Mouse (Mus musculus) layer of hippocampus, adult 18-20 months (tissue): Measurements from ENCODE around the gene Fam221b. TPM values are rescaled to one million over a fixed set of nuclear protein-coding genes. Genes with fewer than 3 reads are reported as not detected.

ENCODE experiments used
- DNase-seq, 2 experiments: peaks; one replicate each; pipeline ENCODE4 v3.0.0; 2022; ENCODE audit warnings: low spot score in 2 of 2
- microRNA-seq, 2 experiments: library from miRNA; unstranded; fragments of <30 nt; microRNA quantifications; one replicate each; pipeline ENCODE4 v1.2.0; 2021
- total RNA-seq, 2 experiments: library from RNA; stranded (reverse); gene quantifications; 2 replicates each; pipeline ENCODE4 v1.2.3; 2021

Fam221b gene
- total RNA-seq, 2 experiments from 2014 or later, result 1.5 to 1.8 TPM

DNA sequence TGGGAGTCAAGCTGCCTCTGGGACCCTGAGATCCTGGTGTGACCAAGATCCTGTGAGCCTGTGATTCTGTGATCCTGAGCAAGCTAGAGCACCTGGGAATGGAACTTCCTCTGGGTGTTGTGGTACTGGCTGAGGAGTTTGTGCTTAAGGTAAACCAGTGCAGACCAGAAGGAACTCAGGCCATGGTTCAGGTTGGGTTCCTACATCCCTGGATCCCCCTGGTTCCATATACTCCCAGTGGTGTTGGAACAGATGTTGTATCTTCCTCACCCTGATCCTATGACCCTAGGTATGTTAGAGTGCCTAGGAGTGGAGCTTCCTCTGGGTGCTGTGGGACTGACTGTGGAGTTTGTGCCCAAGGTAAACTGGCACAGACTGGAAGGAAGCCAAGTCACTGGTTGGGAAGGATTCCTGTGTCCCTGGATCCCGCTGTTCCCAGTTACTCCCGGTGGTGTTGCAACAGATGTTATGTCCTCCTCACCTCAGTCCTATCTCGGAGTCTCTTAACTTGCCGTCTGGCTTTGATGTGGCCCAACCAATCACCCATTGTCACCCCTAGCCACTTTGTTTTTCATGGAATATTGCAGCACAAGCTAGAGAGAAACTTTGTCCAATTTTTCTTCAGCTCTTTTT is 48.7 kb downstream of the Fam221b start:
- DNase-seq, result no peak

DNA sequence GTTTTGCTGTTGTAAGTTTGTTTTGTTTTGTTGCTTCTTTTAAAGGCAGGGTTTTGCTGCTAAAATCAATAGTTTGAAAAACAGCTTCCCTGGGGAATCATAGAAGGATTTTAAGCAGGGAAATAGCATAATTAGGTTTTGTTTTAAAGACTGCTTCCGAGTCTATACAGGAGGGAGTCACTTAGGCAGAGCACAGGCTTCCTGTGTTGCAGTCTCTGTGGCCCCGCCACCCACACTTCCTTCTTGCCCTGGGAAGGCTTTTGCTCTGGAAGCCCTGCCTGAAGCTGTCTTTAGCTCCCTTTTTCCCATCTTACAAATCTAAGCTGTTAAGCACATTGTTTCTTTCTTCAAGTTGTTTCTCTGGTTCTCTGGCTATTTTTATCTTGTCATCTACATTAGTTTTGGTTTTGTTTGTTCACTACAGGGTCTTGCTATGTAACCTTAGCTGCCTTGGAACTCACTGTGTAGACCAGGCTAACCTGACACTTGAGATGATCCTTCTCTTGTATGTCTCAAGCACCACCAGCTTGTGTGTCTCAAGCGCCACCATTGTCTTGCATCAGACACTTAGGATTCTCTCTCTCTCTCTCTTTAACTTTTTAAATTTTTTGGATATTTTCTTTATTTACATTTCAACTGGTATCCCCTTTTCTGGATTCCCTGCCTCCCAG is 55.8 kb downstream of the Fam221b start:
- no peak for DNase-seq

DNA sequence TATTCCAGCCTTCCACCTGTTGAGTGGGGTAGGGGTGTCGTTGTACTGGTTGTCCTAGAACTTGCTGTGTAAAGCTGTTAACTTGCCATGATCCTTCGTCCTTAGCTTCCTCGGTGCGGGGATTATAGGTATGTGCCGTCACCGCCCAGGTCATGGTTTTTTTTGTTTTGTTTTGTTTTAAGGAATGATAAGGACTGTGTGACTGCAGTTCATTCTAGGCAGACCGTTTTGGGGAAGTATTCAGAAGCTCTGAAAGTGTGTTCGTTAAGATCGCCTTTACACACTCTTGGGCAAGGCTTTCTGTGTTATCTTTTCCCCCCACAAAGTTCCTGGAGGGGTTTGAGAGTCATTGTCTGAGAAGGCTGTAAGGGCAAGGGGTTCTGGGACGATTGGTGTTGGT is 56.4 kb downstream of the Fam221b start:
- no peak for DNase-seq

Small RNA genes lying within 50 kb of the gene (microRNA-seq; reads per million reads assigned to microRNA genes)
- 0 reads per million in 2 experiments for gene Gm25262

Other genes with a start within 250 kb of the Fam221b start
- gene Fam166b, start 240.0 kb downstream of the Fam221b start, total RNA-seq, result under 1 TPM; 0.54 to 0.81 TPM
- 10 to 100 TPM; 83.3 to 89.9 TPM for gene Tesk1, start 227.2 kb downstream of the Fam221b start, total RNA-seq
- gene Cd72, start 214.5 kb downstream of the Fam221b start, total RNA-seq, result not detected
- not detected for gene Sit1, start 185.4 kb downstream of the Fam221b start, total RNA-seq
- gene Ccdc107, start 176.2 kb downstream of the Fam221b start, total RNA-seq, result 10 to 100 TPM; 27.7 to 29.3 TPM
- gene Arhgef39, start 169.4 kb downstream of the Fam221b start, total RNA-seq, result not detected
- gene Car9, start 162.2 kb downstream of the Fam221b start, total RNA-seq, result not detected
- 1 to 10 TPM; 4.2 to 4.8 TPM for gene Tpm2, start 145.4 kb downstream of the Fam221b start, total RNA-seq
- gene Creb3, start 106.8 kb downstream of the Fam221b start, total RNA-seq, result 10 to 100 TPM; 67.4 to 74.5 TPM
- gene Tln1, start 106.5 kb downstream of the Fam221b start, total RNA-seq, result 10 to 100 TPM; 35.8 to 42.1 TPM
- 10 to 100 TPM; 43.6 to 48.0 TPM for gene Rgp1, start 90.4 kb downstream of the Fam221b start, total RNA-seq
- gene Gba2, start 90.3 kb downstream of the Fam221b start, total RNA-seq, result 10 to 100 TPM; 58.8 to 65.2 TPM
- gene Msmp, start 84.7 kb downstream of the Fam221b start, total RNA-seq, result not detected
- 10 to 100 TPM; 47.2 to 52.7 TPM for gene Npr2, start 37.2 kb downstream of the Fam221b start, total RNA-seq
- 1 to 10 TPM; 1.4 to 2.3 TPM for gene Spag8, start 15.6 kb downstream of the Fam221b start, total RNA-seq
- gene Hint2, start 12.7 kb downstream of the Fam221b start, total RNA-seq, result 10 to 100 TPM; 31.3 to 36.7 TPM
- gene Tmem8b, start 174 bp downstream of the Fam221b start, total RNA-seq, result 10 to 100 TPM; 68.2 to 72.1 TPM
- gene Olfr70, start 31.7 kb upstream of the Fam221b start, total RNA-seq, result not detected
- gene Olfr71, start 41.1 kb upstream of the Fam221b start, total RNA-seq, result not detected
- gene Hrct1, start 58.0 kb upstream of the Fam221b start, total RNA-seq, result 1 to 10 TPM in 1 of 2 experiments, under 1 TPM in 1; 0.79 to 1.6 TPM
- 1 to 10 TPM in 1 of 2 experiments, under 1 TPM in 1; 0.58 to 1.3 TPM for gene Spaar, start 60.9 kb upstream of the Fam221b start, total RNA-seq
- not detected for gene Olfr159, start 101.9 kb upstream of the Fam221b start, total RNA-seq
- not detected for gene Olfr156, start 154.8 kb upstream of the Fam221b start, total RNA-seq
- not detected for gene Olfr157, start 171.1 kb upstream of the Fam221b start, total RNA-seq
- gene Olfr155, start 182.4 kb upstream of the Fam221b start, total RNA-seq, result not detected
- 1 to 10 TPM; 6.0 to 6.2 TPM for gene Reck, start 206.4 kb upstream of the Fam221b start, total RNA-seq